Mouse (Mus musculus) gastrocnemius, postnatal 36 days (tissue): ENCODE results near the gene Tiam2. TPM values are rescaled to one million over a fixed set of nuclear protein-coding genes. Genes with fewer than 3 reads are reported as not detected.

Source experiments
- DNase-seq, 2 experiments: peaks; one replicate each; pipeline ENCODE4 v3.0.0; 2022
- intact Hi-C: fragments of 180-260 bp; cut with DNase I; formaldehyde crosslinking; loops from one replicate; pipeline ENCODE4 v1.15.1; 2025
- total RNA-seq, 2 experiments: library from RNA; stranded (reverse); gene quantifications; 2 replicates each; pipeline ENCODE4 v1.2.3; 2021

Tiam2 gene
- total RNA-seq, 2 experiments from 2014 or later = 3.0 TPM

- no peak for DNase-seq
- intact Hi-C loops = no loop called here
Observed at GRCm38 (mm10) chr17:3387819-3388218, 61.4 kb downstream of the Tiam2 start.

DNA sequence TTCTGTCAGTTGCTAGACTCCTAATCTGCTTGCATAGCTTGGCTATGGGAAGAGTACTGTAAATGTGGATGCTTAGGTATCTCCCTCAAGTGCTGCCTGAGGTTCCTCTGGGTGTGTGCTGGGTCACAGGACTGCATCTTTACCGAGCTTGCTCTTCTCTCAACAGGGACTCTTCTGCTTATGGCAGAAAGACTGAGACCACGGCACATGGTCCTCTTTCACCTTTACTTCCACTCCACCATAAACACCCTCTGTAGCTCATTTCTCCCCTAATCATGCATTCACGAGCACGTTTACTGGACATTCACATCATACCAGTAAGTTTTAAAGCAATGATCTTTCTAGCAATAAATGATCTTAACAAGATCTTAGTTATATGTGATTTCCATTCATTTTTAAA lies 63.4 kb downstream of the Tiam2 start:
- intact Hi-C loops = no loop called here
- no peak for DNase-seq

- intact Hi-C loops = no loop called here
Observed at GRCm38 (mm10) chr17:3393981-3394380, 67.6 kb downstream of the Tiam2 start.

DNA sequence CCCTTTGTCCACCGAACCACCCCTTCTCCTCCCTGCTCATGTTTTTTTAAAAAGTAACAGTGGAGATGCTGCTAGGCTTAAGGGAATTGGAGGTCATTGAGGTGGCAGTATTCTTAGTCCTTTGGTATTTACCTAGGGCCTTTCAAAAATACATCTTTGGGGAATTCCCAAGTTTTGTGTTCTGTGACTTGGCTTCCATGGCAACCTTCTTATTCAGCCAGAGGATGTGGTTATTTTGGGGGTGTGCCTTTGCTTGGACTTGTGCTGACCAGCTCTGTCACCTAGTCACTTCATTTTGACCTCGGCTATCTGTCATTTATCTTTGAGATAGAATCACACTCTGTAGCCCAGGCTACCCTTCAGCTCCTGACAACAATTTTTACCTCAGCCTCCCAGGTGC lies 68.6 kb downstream of the Tiam2 start:
- no peak for DNase-seq
- intact Hi-C loops = no loop called here

More at GRCm38 (mm10) chr17:3393981-3394380, 67.6 kb downstream of the Tiam2 start:
- no peak for DNase-seq

DNA sequence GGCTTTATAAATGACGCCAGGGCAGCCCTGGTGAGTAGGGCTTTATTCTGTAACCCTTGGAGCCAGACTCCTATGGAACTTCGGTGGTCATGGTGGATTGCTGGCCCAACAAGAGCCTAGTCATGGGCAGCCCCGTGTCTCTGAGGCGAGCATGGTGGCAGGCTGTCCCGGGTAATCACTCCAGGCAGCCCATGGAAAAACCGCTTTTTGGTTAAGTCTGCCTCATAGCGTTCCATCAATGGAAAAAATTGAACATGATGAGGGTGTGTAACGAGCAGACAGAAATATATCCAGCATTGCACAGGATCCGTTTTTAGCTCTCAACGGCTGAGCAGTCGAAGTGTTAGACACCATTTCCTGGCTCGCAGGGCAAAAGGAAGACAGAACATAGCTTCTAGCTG lies 70.5 kb downstream of the Tiam2 start:
- intact Hi-C loops = no loop called here
- DNase-seq = no peak

DNA sequence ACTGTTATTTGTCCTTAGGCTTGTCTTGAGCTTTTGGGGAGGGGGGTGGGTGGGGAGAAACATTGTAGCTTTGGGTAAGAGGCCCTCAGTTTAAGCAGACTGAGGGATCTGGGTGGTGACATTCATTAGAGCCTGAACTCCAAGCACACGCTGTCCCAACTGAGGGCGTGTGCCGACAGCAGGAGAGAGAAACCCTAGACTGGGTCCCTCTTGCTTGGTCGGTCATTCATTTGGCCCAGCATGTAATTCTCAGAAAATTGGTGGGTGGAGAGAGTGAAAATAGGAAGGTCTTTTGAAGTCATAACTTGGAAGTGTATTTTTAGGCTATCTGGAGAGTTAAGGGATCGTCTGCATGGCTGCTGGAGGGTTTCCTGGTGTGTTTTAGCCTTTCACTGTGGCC lies 71.5 kb downstream of the Tiam2 start:
- intact Hi-C loops = no loop called here
- no peak for DNase-seq

DNA sequence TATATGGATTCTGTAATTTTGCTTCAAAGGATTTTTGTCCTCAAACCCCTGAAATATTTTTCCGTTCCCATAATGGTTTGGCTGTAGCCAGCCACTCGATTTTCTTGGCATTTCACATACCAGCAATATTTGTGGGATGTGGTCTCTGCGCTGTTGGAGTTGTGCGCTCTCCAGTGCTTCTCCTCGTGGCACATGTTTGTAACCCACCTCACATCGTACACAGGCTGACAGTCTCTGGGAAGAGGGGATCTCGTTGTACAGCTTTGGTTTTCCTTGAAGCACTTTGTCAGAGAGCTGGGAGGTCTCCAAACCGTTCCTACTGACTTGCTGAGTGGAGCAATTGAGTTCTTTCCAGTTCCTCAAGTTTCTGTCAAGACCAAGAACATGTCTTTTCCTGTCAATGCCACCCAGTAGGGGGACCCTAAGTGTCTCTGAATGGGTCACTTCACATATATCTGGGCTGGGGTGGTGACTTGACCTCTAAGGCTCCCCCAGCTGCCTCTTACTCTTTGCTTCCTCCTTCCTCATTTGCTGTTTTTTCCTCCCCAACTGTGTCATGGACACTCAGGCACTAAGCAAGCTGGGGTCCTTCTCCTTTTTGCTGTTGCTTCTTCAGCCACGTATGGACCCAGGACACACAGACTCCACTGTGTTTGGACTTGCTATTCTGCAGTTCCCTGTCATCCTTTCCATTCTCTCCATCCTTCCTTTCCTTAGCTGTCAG lies 79.1 kb downstream of the Tiam2 start:
- no peak for DNase-seq
- intact Hi-C loops = no loop called here

DNA sequence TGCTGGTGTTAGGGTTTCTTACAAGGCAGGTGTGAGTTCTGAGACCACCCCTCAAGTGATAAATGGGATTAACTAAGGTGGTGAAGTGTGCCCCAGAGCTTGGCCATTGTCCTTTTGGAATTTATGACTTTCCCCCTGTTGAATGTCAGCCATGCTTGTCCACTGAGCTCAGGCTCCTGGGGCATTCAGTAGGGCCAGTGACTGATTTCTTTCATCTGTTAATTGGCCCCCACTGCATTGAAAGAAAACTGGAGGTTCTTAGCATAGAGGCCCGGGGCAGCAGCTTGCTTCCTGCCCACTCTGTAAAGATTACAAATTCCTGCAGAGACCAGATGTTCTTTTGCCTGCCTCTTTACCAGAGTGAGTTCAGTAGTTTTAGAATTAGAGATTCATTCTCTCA lies 80.7 kb downstream of the Tiam2 start:
- intact Hi-C loops = no loop called here
- no peak for DNase-seq

DNA sequence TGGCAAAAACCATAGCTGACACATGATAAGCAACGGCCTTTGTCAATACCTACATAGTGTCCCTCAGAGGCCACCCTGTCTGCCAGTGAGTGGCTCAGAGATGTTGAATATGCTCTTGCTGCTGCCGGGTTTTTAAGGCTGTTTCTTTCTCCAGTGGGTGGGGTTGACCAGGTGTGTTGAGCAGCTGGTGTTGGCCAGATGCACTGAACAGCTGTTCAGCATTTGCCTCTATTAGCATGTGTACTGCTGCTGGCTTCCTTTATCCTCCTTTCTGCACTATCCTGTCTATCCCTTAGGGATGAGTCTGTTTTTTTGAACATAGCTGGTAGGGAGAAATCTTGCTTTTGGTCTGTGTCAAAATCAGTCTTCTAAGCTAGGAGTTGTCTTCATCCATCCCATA lies 83.9 kb downstream of the Tiam2 start:
- intact Hi-C loops = no loop called here
- DNase-seq = no peak

DNA sequence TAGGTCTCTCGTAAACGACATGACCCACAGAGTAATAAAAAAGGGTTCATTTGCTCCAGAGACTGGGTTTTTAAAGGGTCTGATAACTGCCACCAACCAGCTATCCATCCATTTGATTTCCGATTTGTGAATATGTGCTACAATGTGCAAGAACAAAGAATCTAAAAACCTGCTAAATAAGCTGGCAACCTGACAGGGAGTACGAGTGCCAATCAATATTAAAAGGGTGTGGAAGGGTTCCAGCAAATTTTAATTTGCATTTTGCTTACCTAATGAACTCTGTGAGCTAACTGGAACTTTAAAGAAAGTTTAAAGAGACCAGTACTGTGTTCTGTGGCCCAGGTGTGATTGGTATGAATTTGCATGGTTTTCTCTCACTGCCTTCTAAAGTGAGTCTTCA lies 86.4 kb downstream of the Tiam2 start:
- intact Hi-C loops = no loop called here
- no peak for DNase-seq

GRCm38 (mm10) chr17:3415580-3415979 lies 89.2 kb downstream of the Tiam2 start:
- DNase-seq = peak; percentile 42 to 50
- intact Hi-C loops = no loop called here

DNA sequence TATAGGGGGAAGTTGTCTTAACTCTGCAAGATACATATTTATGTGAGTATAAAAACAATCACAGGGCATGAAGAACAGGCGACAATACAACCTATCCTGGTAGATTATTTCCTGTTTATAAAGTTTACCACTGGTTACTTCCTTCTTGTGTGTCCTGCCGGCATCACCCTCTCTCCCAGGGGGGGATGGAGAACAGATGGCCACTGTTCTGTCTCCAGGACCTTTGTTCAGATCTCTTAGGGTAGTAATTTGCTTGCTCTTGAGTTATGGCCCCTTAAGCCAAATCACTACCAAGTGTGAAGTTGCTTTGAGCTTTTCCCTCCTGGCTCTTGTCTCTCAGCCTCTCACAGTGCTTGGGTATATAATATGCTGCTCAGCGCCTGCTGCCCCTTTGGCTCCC lies 90.0 kb downstream of the Tiam2 start:
- DNase-seq = no peak
- intact Hi-C loops = no loop called here

DNA sequence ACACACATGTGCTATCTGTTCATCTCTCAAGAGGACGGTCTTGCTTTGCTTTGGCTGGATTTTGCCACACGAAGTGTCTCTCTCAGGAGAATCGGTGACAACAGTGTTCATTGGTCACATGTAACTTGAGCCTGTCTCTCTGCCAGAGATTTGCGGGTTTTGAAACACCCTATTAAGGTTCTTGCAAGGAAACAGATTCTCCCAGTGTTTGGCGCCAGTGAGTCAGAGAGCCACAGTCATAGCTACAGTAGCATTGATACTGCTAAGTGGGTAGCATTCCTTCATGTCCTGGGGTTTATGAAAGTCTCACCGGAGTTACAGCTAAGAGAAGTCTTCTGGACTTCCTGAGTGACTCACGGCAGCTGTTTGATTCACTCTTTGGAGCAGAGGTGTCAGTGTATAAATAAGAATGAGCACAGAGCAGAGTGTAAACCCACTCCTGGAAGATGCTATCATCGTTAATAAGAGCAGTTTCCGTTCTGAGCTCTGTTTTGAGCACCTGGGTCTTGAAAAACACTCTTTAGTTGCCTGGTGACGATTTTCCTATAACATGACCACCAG lies 93.1 kb downstream of the Tiam2 start:
- intact Hi-C loops = no loop called here
- DNase-seq = no peak

- no peak for DNase-seq
- intact Hi-C loops = no loop called here
Observed at GRCm38 (mm10) chr17:3420148-3420547, 93.8 kb downstream of the Tiam2 start.

GRCm38 (mm10) chr17:3423416-3423815 lies 97.0 kb downstream of the Tiam2 start:
- no peak for DNase-seq
- intact Hi-C loops = no loop called here

DNA sequence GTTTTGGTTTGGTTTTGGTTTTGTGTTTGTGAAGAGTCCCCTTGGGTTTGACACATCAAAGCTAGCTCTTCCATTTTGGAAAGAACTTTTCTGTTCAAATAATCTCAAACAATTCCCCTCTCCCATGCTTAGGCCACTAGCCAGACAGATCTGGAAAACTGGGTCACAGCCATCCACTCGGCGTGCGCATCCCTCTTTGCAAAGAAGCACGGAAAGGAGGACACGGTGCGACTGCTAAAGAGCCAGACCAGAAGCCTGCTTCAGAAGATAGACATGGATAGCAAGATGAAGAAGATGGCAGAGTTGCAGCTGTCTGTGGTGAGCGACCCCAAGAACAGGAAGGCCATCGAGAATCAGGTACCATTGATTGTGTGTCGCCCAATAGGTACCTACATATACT lies 102.3 kb downstream of the Tiam2 start:
- DNase-seq = no peak
- intact Hi-C loops = no loop called here

DNA sequence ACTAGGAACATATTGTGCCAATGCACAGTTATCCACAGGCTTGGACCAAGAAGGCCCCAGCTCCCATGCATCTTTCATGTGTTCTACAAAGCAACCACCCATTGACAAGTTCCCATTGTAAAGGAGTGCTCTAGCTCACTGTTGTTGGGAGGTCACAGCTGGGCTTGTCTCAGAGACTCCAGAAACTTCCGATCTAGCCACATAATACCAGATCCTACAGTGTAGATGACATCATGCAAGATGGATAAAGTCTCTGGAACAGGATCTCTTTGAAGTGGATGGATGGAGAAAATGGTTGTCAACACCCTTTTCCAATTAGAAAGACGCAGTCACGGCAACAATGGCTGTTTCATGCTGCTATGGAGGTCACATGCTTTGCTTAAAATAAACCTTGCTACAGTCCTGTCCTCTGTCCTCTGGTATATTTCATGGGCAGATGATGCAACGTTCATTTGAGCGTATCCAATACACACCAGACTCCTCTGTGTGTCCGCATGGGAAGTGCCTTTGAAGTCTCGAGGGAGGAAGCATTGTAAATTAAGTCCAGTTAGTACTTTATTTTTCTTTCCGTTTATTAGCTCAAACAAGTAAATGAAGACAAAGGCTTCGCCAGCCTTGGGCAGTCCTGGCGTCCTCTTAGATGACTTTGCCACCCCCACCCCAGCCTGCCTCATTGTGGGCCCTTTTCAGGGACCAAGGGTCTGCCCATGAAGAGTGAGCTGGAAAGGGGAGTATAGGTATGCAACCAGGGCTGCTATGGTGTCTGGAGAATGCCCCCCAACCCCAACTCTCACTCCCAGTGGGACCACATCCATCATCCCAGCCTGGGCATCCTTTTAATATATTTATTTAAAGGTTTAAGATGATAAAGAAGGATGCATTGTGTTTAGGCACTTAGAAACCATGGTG lies 106.5 kb downstream of the Tiam2 start:
- no peak for DNase-seq
- intact Hi-C loops = no loop called here

GRCm38 (mm10) chr17:3433521-3434271 lies 107.3 kb downstream of the Tiam2 start:
- DNase-seq = no peak

GRCm38 (mm10) chr17:3435299-3435698 lies 108.9 kb downstream of the Tiam2 start:
- no peak for DNase-seq
- intact Hi-C loops = no loop called here

More at GRCm38 (mm10) chr17:3433521-3434271, 107.3 kb downstream of the Tiam2 start:
- intact Hi-C loops = no loop called here

DNA sequence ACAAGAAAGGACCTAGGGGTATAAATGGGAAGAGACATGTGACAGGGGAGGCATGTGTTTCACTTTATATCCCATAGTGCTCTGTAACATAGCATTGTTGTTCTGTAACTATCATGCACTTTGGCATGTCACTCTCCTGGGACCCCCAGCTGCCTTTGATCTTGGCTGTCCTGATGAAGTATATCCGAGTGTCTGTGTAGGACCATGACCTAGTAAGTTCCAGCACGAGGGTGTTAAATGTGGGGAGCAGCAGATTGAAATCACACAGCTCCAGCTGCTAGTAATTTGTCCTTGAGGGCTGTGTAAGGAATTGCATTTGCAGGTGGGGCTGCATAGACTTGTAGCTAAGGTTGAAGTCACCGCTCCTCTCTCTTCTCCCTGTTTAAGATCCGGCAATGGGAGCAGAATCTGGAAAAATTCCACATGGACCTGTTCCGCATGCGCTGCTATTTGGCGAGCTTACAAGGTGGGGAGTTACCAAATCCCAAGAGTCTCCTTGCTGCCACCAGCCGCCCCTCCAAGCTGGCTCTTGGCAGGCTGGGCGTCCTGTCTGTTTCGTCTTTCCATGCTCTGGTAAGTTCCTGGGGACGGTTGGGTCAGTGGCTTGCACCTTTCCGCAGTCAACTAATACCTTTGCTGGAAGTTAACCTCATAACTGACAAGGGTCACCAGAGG lies 110.6 kb downstream of the Tiam2 start:
- no peak for DNase-seq
- intact Hi-C loops = no loop called here
